Mouse (Mus musculus) olfactory bulb, adult 2 months (tissue): ENCODE measurements at regions not wholly inside any gene's neighbourhood (a gene's known extent, or its start where the extent isn't known, plus 50 kb on each side); places are given as distances from the start of the nearest gene placed in this dataset.

Experiments used
- H3K27ac ChIP-seq: fragments of 200-500 bp; 2 replicates; pipeline ENCODE4 v1.5.1; 2012; ENCODE audit warnings: low read depth, low read length; ENCODE audit not compliant: insufficient read depth
- H3K4me1 ChIP-seq: fragments of 200-500 bp; 2 replicates; pipeline ENCODE4 v1.6.1; 2012; ENCODE audit warnings: low read length; ENCODE audit not compliant: control insufficient read depth, insufficient read depth
- H3K4me3 ChIP-seq: fragments of 200-500 bp; 2 replicates; pipeline ENCODE4 v1.5.1; 2012; ENCODE audit warnings: mild to moderate bottlenecking, low read depth, low read length, moderate library complexity; ENCODE audit not compliant: insufficient read depth
- CTCF ChIP-seq: fragments of 200-500 bp; IDR thresholded peaks from 2 replicates; pipeline ENCODE4 v1.5.1; 2012; ENCODE audit warnings: low read depth, mild to moderate bottlenecking, low read length, moderate library complexity; ENCODE audit not compliant: insufficient read depth
- POLR2A ChIP-seq: fragments of 200-500 bp; IDR thresholded peaks from 2 replicates; pipeline ENCODE4 v1.6.1; 2012; ENCODE audit warnings: mild to moderate bottlenecking, low read depth, low read length, moderate library complexity; ENCODE audit not compliant: insufficient read depth
- WGBS: fragments of 180-500 bp; shearing (Covaris S2); methylation state at CpG from one replicate; pipeline ENCODE4 v1.1.7; 2018; 5-methylcytosine and 5-hydroxymethylcytosine counted together

DNA sequence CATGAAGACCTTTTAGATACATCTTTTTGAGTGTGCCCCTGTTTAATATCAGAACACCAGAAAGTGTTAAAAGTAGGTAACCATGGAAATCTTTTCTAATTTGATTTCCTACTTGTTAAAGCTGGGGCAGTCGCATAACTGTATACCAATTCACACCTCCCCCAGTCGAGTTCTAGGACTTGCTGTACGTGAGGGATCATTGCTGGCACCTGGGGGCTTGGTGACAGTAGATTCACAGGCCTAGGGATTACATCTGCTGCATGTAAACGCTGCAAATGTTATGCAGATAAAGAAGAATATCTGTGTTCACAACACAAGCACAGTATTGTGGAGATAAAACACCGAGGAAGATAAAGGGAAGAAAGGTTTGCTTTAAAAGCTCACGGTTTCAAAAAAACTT, 256.7 kb downstream of the Ice1 start:
- Histone ChIP-seq H3K4me1 (no peaks in the 10 kb centered on the region), H3K27ac (no peak overlapping the region), H3K4me3 (no peak overlapping the region)
- 65% methylated on average over 6 of the region's 6 CpGs for WGBS
- TF ChIP-seq POLR2A, result no peak
- TF ChIP-seq CTCF, result no peak

DNA sequence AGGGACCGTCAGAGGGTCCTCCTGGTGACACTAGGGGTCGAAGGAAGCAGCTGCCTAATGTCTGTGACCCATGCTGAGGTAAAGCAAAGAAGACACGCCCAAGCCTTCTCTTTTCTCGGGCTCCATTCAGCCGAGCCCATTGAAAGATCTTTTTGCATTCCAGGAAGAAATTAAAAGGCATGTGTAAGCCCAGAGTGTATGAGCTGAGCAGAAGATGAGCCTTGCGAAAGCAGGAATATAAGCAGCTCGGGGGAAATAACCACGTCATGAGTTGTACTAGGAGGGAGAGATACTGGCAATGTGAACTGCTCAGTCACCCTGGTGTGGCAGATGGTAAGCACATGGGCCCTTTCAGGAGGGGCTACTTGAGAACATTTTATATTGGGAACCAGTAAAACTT, 252.1 kb downstream of the Ice1 start:
- WGBS, result 68% methylated on average over 8 of the region's 8 CpGs
- H3K27ac ChIP-seq, result no peak overlapping the region
- H3K4me1 ChIP-seq, result no peaks in the 10 kb centered on the region
- H3K4me3 ChIP-seq, result no peak overlapping the region
- TF ChIP-seq CTCF (no peak), POLR2A (no peak)

DNA sequence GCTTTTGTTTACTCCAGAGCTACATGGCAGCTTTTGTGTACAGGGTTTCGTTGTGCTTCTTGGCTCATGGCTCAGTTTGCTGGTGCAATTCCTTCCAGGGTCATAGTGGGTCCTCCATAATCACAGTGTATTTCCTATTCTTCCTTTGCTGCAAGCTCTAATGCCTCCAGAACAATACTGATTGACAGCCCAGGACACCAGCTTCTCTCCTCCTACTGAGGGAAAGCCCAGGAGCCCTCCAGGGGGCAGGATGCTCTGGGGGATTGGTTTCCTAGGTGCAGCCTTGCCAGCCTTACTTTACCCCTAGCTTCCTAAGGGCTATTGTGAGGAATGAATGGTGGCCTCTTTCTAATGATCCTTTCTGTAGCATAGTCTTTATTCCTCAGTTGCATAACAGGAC, 224.6 kb downstream of the Ice1 start:
- WGBS, result 67% methylated on average over 1 of the region's 1 CpGs
- Histone ChIP-seq H3K27ac (no peak overlapping the region), H3K4me3 (no peak overlapping the region), H3K4me1 (no peaks in the 10 kb centered on the region)
- TF ChIP-seq CTCF (no peak), POLR2A (no peak)

DNA sequence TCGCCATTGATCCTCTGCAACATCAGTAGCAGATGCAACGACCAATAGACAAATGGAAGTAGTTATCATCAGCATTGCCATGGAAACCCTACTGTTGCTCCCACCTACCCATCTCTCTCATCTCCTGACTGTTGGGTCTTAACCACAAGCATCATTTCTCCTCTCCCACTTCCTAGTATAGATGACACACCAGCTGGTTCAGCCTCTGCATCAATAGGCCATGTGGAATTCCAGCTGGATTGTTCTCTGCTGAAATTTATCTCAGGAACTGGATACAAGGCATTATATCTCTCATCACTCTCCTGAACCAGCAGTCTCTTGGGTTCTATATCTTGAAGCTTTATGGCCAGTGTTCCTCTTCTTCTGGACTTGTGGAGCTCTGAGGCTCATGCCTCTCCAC, 219.3 kb downstream of the Ice1 start:
- Histone ChIP-seq H3K4me1 (no peaks in the 10 kb centered on the region), H3K4me3 (no peak overlapping the region), H3K27ac (no peak overlapping the region)
- WGBS, result 80% methylated on average over 2 of the region's 2 CpGs
- TF ChIP-seq CTCF (no peak), POLR2A (no peak)

DNA sequence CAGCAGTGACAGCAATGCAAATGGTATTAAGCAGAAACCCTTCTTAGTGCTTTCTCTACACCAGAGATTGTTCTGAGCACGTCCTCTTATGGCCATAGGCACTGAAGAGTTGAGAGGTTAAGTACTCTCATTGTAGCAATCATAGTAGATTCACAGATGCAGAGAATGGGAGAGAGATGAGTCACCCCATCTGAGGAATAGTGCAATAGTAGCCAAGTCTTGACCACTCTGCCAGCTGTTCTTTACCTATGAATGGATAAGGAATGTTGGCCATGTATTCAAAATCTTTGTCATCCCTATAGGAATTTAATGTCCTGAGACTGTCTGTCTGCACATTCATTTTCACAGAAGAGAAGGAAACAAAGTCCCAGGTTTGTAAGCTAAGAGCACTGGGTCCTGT, 198.0 kb downstream of the Ice1 start:
- no peaks in the 10 kb centered on the region for H3K4me1 ChIP-seq
- 77% methylated on average over 1 of the region's 1 CpGs for WGBS
- TF ChIP-seq CTCF (no peak), POLR2A (no peak)
- H3K4me3 ChIP-seq, result no peak overlapping the region
- H3K27ac ChIP-seq, result no peak overlapping the region

DNA sequence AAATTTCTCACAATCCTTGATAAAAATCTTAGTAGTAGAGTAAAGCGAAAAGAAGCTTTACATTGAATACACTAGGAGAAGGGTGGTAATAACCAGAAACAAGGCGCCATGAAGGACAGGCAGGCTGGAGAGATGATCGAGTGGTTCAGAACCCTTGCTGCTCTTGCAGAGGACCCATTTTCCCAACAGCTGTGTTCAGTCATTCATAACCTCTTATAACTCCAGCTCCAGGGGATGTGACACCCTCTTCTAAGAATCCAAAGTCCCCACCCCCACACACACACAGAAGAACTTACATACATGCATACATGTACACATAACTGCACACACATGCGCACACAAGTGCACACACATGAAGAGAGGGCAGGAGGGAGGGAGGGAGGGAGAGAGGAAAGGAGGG, 190.5 kb downstream of the Ice1 start:
- H3K4me1 ChIP-seq, result no peaks in the 10 kb centered on the region
- TF ChIP-seq CTCF (no peak), POLR2A (no peak)
- H3K4me3 ChIP-seq, result no peak overlapping the region
- H3K27ac ChIP-seq, result no peak overlapping the region
- WGBS, result 90% methylated on average over 4 of the region's 4 CpGs

DNA sequence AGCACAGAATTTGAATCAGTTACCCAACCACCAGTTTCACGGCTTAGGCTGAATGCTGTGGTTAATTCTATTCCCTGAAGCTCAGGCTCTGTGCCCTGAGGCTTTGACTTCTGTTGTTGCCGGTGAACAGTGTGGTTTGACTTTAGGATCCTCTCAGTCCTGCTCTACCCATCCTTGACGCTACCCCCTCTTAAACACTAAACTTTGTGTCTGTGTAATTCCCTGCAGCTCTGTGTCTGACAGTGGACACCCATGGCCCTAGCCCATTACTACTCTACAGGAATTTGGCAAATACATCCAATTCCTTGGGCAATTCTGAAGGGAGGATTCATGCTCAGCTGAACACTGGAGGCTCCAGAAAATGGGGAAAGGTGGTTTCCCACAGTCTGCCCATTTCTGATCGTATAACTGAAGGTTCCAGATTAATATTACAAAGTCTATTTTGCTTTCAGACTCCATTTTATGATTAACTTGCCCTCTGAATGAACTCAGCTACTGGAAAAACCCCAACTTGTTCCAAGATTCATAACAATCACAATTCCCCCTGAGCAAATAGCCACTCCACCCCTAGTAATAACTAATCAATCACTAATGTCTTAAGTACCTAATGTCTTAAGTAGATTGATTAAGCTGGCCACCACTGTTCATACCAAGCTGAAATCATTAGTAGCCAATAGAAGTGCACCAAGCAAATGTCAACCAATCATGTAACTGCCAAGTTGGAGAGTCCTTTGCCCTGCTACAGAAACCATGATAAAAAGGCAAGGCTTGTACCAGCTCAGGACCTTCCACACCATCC, 182.6 kb downstream of the Ice1 start:
- Histone ChIP-seq H3K27ac (no peak overlapping the region), H3K4me1 (no peaks in the 10 kb centered on the region), H3K4me3 (no peak overlapping the region)
- WGBS, result 86% methylated on average over 4 of the region's 4 CpGs
- TF ChIP-seq POLR2A (no peak), CTCF (no peak)

DNA sequence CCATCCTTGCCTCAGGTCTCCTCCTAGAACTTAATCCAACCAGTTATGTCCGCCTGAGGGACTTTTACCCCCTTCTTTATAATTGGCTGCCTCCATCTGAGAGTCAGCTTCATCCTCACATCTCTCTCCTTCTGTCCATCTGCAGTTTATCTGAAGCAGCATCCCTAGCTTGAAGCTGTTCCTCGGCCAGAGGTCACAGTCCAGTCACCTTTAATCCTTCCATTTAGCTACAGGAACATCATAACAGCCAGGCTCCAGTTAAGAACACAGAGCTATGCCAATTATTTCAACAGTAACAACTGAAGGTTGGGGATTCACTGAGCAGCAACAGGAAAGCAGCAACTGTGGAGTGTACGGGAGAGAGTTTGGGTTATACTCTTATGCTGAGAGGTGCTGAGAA, 179.0 kb downstream of the Ice1 start:
- Histone ChIP-seq H3K4me1 (no peaks in the 10 kb centered on the region), H3K27ac (no peak overlapping the region), H3K4me3 (no peak overlapping the region)
- 88% methylated on average over 3 of the region's 3 CpGs for WGBS
- TF ChIP-seq POLR2A (no peak), CTCF (no peak)

DNA sequence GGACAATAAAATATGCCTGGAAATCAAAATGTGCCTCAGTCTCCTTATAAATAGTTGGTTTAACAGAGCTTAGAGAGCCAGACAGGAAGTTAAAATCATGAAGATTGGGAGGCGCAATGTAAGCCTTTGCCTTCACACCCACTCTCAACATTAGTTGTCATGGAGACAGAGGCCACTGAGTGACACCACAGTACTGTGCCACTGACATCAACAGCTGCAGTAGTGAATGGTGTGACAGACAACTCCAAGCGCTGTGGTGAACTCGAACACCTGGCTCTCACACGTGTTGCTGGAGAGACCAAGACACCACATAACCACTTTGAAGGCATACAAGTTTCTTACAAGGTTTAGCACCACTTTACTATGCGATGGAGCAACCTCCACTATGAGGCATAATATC, 172.4 kb downstream of the Ice1 start:
- WGBS, result 80% methylated on average over 5 of the region's 5 CpGs
- TF ChIP-seq POLR2A (no peak), CTCF (no peak)
- no peaks in the 10 kb centered on the region for H3K4me1 ChIP-seq
- H3K4me3 ChIP-seq, result no peak overlapping the region
- no peak overlapping the region for H3K27ac ChIP-seq
